Mouse (Mus musculus): Measurements from ENCODE around the gene Ptgdr.
"Not testable (repeated sequence)": the region's sequence is repeated elsewhere in the genome, so short reads cannot be mapped to it uniquely, and the experiment has no call there.

The Ptgdr gene

GRCm38 (mm10) chr14:44858868-44859613 lies at the start of gene Ptgdr:
Gene Ptgdr, minus strand, starts transcription at chr14:44859375.
- in situ Hi-C loops (cut with MboI, MseI), result loop anchor here (10.0 kb wide), 1 partner anchor 306 kb away; no protein-coding TSS in a partner anchor

GRCm38 (mm10) chr14:44907774-44908173 lies 48.6 kb upstream of the Ptgdr start:
- in situ Hi-C loops (cut with MboI, MseI), result no loop called here

- in situ Hi-C loops (cut with MboI, MseI), result no loop called here
Observed at GRCm38 (mm10) chr14:44904199-44904598, 45.0 kb upstream of the Ptgdr start.

- in situ Hi-C loops (cut with MboI, MseI), result not testable (repeated sequence)
Observed at GRCm38 (mm10) chr14:44901735-44902134, 42.6 kb upstream of the Ptgdr start.

- in situ Hi-C loops (cut with MboI, MseI), result no loop called here
Observed at GRCm38 (mm10) chr14:44891387-44892132, 32.4 kb upstream of the Ptgdr start.

- in situ Hi-C loops (cut with MboI, MseI), result no loop called here
Observed at GRCm38 (mm10) chr14:44869686-44870085, 10.5 kb upstream of the Ptgdr start.

- in situ Hi-C loops (cut with MboI, MseI), result no loop called here
Observed at GRCm38 (mm10) chr14:44865661-44866060, 6.5 kb upstream of the Ptgdr start.

- in situ Hi-C loops (cut with MboI, MseI), result no loop called here
Observed at GRCm38 (mm10) chr14:44863086-44863485, 3.9 kb upstream of the Ptgdr start.

- in situ Hi-C loops (cut with MboI, MseI), result no loop called here
Observed at GRCm38 (mm10) chr14:44861161-44861560, 2.0 kb upstream of the Ptgdr start.

- in situ Hi-C loops (cut with MboI, MseI), result loop anchor here (10.0 kb wide), 1 partner anchor 306 kb away; no protein-coding TSS in a partner anchor
Observed at GRCm38 (mm10) chr14:44858372-44858771, 803 bp downstream of the Ptgdr start.

GRCm38 (mm10) chr14:44850637-44851036 lies 8.5 kb downstream of the Ptgdr start:
- in situ Hi-C loops (cut with MboI, MseI), result loop anchor here (10.0 kb wide), 1 partner anchor 314 kb away; no protein-coding TSS in a partner anchor

GRCm38 (mm10) chr14:44847740-44848139 lies 11.4 kb downstream of the Ptgdr start:
- in situ Hi-C loops (cut with MboI, MseI), result loop anchor here (25.0 kb wide), 1 partner anchor 890 kb away; no protein-coding TSS in a partner anchor

- in situ Hi-C loops (cut with MboI, MseI), result loop anchor here (25.0 kb wide), 1 partner anchor 891 kb away; no protein-coding TSS in a partner anchor
Observed at GRCm38 (mm10) chr14:44846558-44847263, 12.5 kb downstream of the Ptgdr start.

- in situ Hi-C loops (cut with MboI, MseI), result loop anchor here (25.0 kb wide), 1 partner anchor 893 kb away; no protein-coding TSS in a partner anchor
Observed at GRCm38 (mm10) chr14:44843768-44844755, 15.1 kb downstream of the Ptgdr start.

- in situ Hi-C loops (cut with MboI, MseI), result loop anchor here (10.0 to 25.0 kb wide), 2 partner anchors 899 to 1796 kb away; no protein-coding TSS in a partner anchor
Observed at GRCm38 (mm10) chr14:44838685-44839084, 20.5 kb downstream of the Ptgdr start.

GRCm38 (mm10) chr14:44835132-44835531 lies 24.0 kb downstream of the Ptgdr start:
- in situ Hi-C loops (cut with MboI, MseI), result loop anchor here (10.0 to 25.0 kb wide), 2 partner anchors 902 to 1800 kb away; no protein-coding TSS in a partner anchor

- in situ Hi-C loops (cut with MboI, MseI), result loop anchor here (10.0 to 25.0 kb wide), 2 partner anchors 903 to 1801 kb away; no protein-coding TSS in a partner anchor
Observed at GRCm38 (mm10) chr14:44834134-44834533, 25.0 kb downstream of the Ptgdr start.

- in situ Hi-C loops (cut with MboI, MseI), result loop anchor here (10.0 to 25.0 kb wide), 2 partner anchors 904 to 1802 kb away; no protein-coding TSS in a partner anchor
Observed at GRCm38 (mm10) chr14:44833096-44833495, 26.1 kb downstream of the Ptgdr start.

- in situ Hi-C loops (cut with MboI, MseI), result loop anchor here (25.0 kb wide), 1 partner anchor 910 kb away; no protein-coding TSS in a partner anchor
Observed at GRCm38 (mm10) chr14:44827736-44828135, 31.4 kb downstream of the Ptgdr start.
